8 mouse cellular contexts compared by ENCODE assay signal in genomic region chr2:52955090-52955489, GRCm38 (mm10).
DNase-seq lines count a peak whose midpoint lies in the region; ATAC-seq lines count a peak whose summit lies in the region.

No protein-coding gene starts in this region.

- WGBS in stomach, embryonic 16.5 days: 49% methylated on average over 8 of the region's 8 CpGs

- H3K27me3 ChIP-seq in stomach, embryonic 16.5 days (ENCODE audit: control insufficient read depth, insufficient read depth, low read length): no peaks in the 10 kb centered on the region

- intact Hi-C loops in heart, postnatal 25 days (cut with DNase I): loop anchor here (5.0 kb wide), 1 partner anchor 42 kb away; no protein-coding TSS in a partner anchor

- H3K9me3 ChIP-seq in stomach, embryonic 16.5 days (replicated peaks; ENCODE audit: control insufficient read depth, low read length): no peaks in the 10 kb centered on the region

- DNase-seq in ovary, adult 18-20 months (ENCODE audit: low spot score): peak; percentile 75
- no peak for DNase-seq in ovary, postnatal 10 days (ENCODE audit: low spot score)
- peak; percentile 64 to 75 for DNase-seq in cerebellum, postnatal 10 days
- peak; percentile 84 for DNase-seq in heart, postnatal 25 days (ENCODE audit: low spot score)
- DNase-seq in layer of hippocampus, postnatal 14 days (ENCODE audit: low spot score in 2 of 2): peak; percentile 52 to 69
- DNase-seq in lung, postnatal 36 days: peak; percentile 91
- no peak for DNase-seq in embryo, embryonic 10.5 days (ENCODE audit: low spot score)

- H3K9ac ChIP-seq in stomach, embryonic 16.5 days (ENCODE audit: low read length): no peak overlapping the region

- no peak overlapping the region for H3K4me2 ChIP-seq in stomach, embryonic 16.5 days (ENCODE audit: low read depth, low read length)

- peak; percentile 78 for ATAC-seq in stomach, embryonic 16.5 days (ENCODE audit: insufficient read depth, low FRiP score)

- H3K36me3 ChIP-seq in stomach, embryonic 16.5 days (ENCODE audit: control insufficient read depth, insufficient read depth, low read length): no peaks in the 10 kb centered on the region

- H3K27ac ChIP-seq in stomach, embryonic 16.5 days (ENCODE audit: low read length): no peak overlapping the region

- H3K4me1 ChIP-seq in stomach, embryonic 16.5 days (ENCODE audit: control insufficient read depth, insufficient read depth, low read length): peaks cover 32% of the 10 kb centered on the region

- no peak overlapping the region for H3K4me3 ChIP-seq in stomach, embryonic 16.5 days (replicated peaks; ENCODE audit: low read length)

Comparison
In these comparisons a context has a peak if more than half of its experiments do, and no peak if none do; other contexts are left out.
1. DNase-seq: peak in ovary, adult 18-20 months (single experiment), cerebellum, postnatal 10 days (2 of 2), heart, postnatal 25 days (single experiment), layer of hippocampus, postnatal 14 days (2 of 2) and lung, postnatal 36 days (single experiment); none in ovary, postnatal 10 days (single experiment) and embryo, embryonic 10.5 days (single experiment).